Mouse (Mus musculus): ENCODE data around the gene Timm50. TPM values are rescaled to one million over a fixed set of nuclear protein-coding genes. Genes with fewer than 3 reads are reported as not detected.

Gene Timm50
- polyA plus RNA-seq, 1 experiment: 153 TPM

GRCm38 (mm10) chr7:28334534-28334933 lies 22.7 kb upstream of the Timm50 start:
- no peak for TF ChIP-seq FLI1 (IDR thresholded peaks at IDR 0.05; ENCODE audit: low read length)
- TF ChIP-seq GATA1 (IDR thresholded peaks at IDR 0.05; ENCODE audit: borderline replicate concordance, low read length): no peak
- no peaks in the 10 kb centered on the region for H3K27me3 ChIP-seq (replicated peaks)
- no peak overlapping the region for H3K4me3 ChIP-seq (replicated peaks)
- no peaks in the 10 kb centered on the region for H3K9me3 ChIP-seq
- H3K36me3 ChIP-seq (replicated peaks; ENCODE audit: low read length): peaks cover 57% of the 10 kb centered on the region
- H3K4me1 ChIP-seq: peaks cover 44% of the 10 kb centered on the region

- TF ChIP-seq FLI1 (IDR thresholded peaks at IDR 0.05; ENCODE audit: low read length) (no peak), GATA1 (IDR thresholded peaks at IDR 0.05; ENCODE audit: borderline replicate concordance, low read length) (no peak)
- Histone ChIP-seq H3K4me3 (replicated peaks) (no peak overlapping the region), H3K27me3 (replicated peaks) (no peaks in the 10 kb centered on the region), H3K36me3 (replicated peaks; ENCODE audit: low read length) (peaks cover 92% of the 10 kb centered on the region), H3K4me1 (peaks cover 25% of the 10 kb centered on the region), H3K9me3 (no peaks in the 10 kb centered on the region)
Observed at GRCm38 (mm10) chr7:28328260-28328659, 16.4 kb upstream of the Timm50 start.

GRCm38 (mm10) chr7:28326457-28326856 lies 14.6 kb upstream of the Timm50 start:
- Histone ChIP-seq H3K27me3 (replicated peaks) (no peaks in the 10 kb centered on the region), H3K9me3 (no peaks in the 10 kb centered on the region), H3K36me3 (replicated peaks; ENCODE audit: low read length) (peaks cover 98% of the 10 kb centered on the region), H3K4me3 (replicated peaks) (no peak overlapping the region), H3K4me1 (peaks cover 39% of the 10 kb centered on the region)
- TF ChIP-seq GATA1 (IDR thresholded peaks at IDR 0.05; ENCODE audit: borderline replicate concordance, low read length) (no peak), FLI1 (IDR thresholded peaks at IDR 0.05; ENCODE audit: low read length) (no peak)

GRCm38 (mm10) chr7:28325293-28325692 lies 13.4 kb upstream of the Timm50 start:
- Histone ChIP-seq H3K27me3 (replicated peaks) (no peaks in the 10 kb centered on the region), H3K4me1 (peaks cover 39% of the 10 kb centered on the region), H3K4me3 (replicated peaks) (peak overlapping the region; percentile 26), H3K9me3 (no peaks in the 10 kb centered on the region), H3K36me3 (replicated peaks; ENCODE audit: low read length) (peaks cover 98% of the 10 kb centered on the region)
- TF ChIP-seq GATA1 (IDR thresholded peaks at IDR 0.05; ENCODE audit: borderline replicate concordance, low read length): no peak
- TF ChIP-seq FLI1 (IDR thresholded peaks at IDR 0.05; ENCODE audit: low read length): no peak

- H3K4me3 ChIP-seq (replicated peaks): no peak overlapping the region
- H3K9me3 ChIP-seq: no peaks in the 10 kb centered on the region
- H3K36me3 ChIP-seq (replicated peaks; ENCODE audit: low read length): peaks cover 100% of the 10 kb centered on the region
- H3K4me1 ChIP-seq: peaks cover 37% of the 10 kb centered on the region
- no peak for TF ChIP-seq FLI1 (IDR thresholded peaks at IDR 0.05; ENCODE audit: low read length)
- no peaks in the 10 kb centered on the region for H3K27me3 ChIP-seq (replicated peaks)
Observed at GRCm38 (mm10) chr7:28321974-28322720, 10.3 kb upstream of the Timm50 start.

- TF ChIP-seq GATA1 (IDR thresholded peaks at IDR 0.05; ENCODE audit: borderline replicate concordance, low read length) (no peak), FLI1 (IDR thresholded peaks at IDR 0.05; ENCODE audit: low read length) (no peak)
- Histone ChIP-seq H3K27me3 (replicated peaks) (no peaks in the 10 kb centered on the region), H3K4me3 (replicated peaks) (no peak overlapping the region), H3K4me1 (peaks cover 16% of the 10 kb centered on the region; the same call in 1 of the 2 replicates), H3K9me3 (no peaks in the 10 kb centered on the region), H3K36me3 (replicated peaks; ENCODE audit: low read length) (peaks cover 98% of the 10 kb centered on the region)
Observed at GRCm38 (mm10) chr7:28318714-28319113, 6.8 kb upstream of the Timm50 start.

GRCm38 (mm10) chr7:28318036-28318435 lies 6.2 kb upstream of the Timm50 start:
- Histone ChIP-seq H3K27me3 (replicated peaks) (no peaks in the 10 kb centered on the region), H3K36me3 (replicated peaks; ENCODE audit: low read length) (peaks cover 91% of the 10 kb centered on the region), H3K4me1 (peaks cover 17% of the 10 kb centered on the region), H3K4me3 (replicated peaks) (no peak overlapping the region), H3K9me3 (no peaks in the 10 kb centered on the region)
- TF ChIP-seq FLI1 (IDR thresholded peaks at IDR 0.05; ENCODE audit: low read length): no peak
- TF ChIP-seq GATA1 (IDR thresholded peaks at IDR 0.05; ENCODE audit: borderline replicate concordance, low read length): no peak

GRCm38 (mm10) chr7:28311151-28311925 lies 534 bp downstream of the Timm50 start:
- H3K9me3 ChIP-seq: no peaks in the 10 kb centered on the region
- H3K36me3 ChIP-seq (replicated peaks; ENCODE audit: low read length): peaks cover 68% of the 10 kb centered on the region
- TF ChIP-seq FLI1 (IDR thresholded peaks at IDR 0.05; ENCODE audit: low read length): no peak
- no peak for TF ChIP-seq GATA1 (IDR thresholded peaks at IDR 0.05; ENCODE audit: borderline replicate concordance, low read length)
- H3K27me3 ChIP-seq (replicated peaks): no peaks in the 10 kb centered on the region
- peak overlapping the region; percentile 96 for H3K4me3 ChIP-seq (replicated peaks)
- H3K4me1 ChIP-seq: peaks cover 30% of the 10 kb centered on the region

GRCm38 (mm10) chr7:28309737-28310136 lies 2.1 kb downstream of the Timm50 start:
- no peak for TF ChIP-seq GATA1 (IDR thresholded peaks at IDR 0.05; ENCODE audit: borderline replicate concordance, low read length)
- no peak for TF ChIP-seq FLI1 (IDR thresholded peaks at IDR 0.05; ENCODE audit: low read length)
- Histone ChIP-seq H3K4me3 (replicated peaks) (no peak overlapping the region), H3K4me1 (peaks cover 30% of the 10 kb centered on the region), H3K36me3 (replicated peaks; ENCODE audit: low read length) (peaks cover 68% of the 10 kb centered on the region), H3K27me3 (replicated peaks) (no peaks in the 10 kb centered on the region), H3K9me3 (no peaks in the 10 kb centered on the region)

- Histone ChIP-seq H3K4me1 (peaks cover 34% of the 10 kb centered on the region), H3K4me3 (replicated peaks) (no peak overlapping the region), H3K9me3 (no peaks in the 10 kb centered on the region), H3K27me3 (replicated peaks) (peaks cover 14% of the 10 kb centered on the region), H3K36me3 (replicated peaks; ENCODE audit: low read length) (peaks cover 63% of the 10 kb centered on the region)
- no peak for TF ChIP-seq FLI1 (IDR thresholded peaks at IDR 0.05; ENCODE audit: low read length)
- TF ChIP-seq GATA1 (IDR thresholded peaks at IDR 0.05; ENCODE audit: borderline replicate concordance, low read length): no peak
Observed at GRCm38 (mm10) chr7:28306216-28306615, 5.7 kb downstream of the Timm50 start.

Measured in megakaryocyte, embryonic 14.5 days (primary cell).